Mouse (Mus musculus): ENCODE measurements at regions not wholly inside any gene's neighbourhood (a gene's known extent, or its start where the extent isn't known, plus 50 kb on each side); places are given as distances from the start of the nearest gene placed in this dataset.

GRCm38 (mm10) chr14:16927136-16927535, 108.2 kb upstream of the Rarb start:
- DNase-seq (ENCODE audit: low spot score in 2 of 2), result no peak

- no peak for DNase-seq (ENCODE audit: low spot score in 2 of 2)
Observed at GRCm38 (mm10) chr14:16901534-16902147, 82.7 kb upstream of the Rarb start.

GRCm38 (mm10) chr14:16897747-16898544, 79.0 kb upstream of the Rarb start:
- no peak for DNase-seq (ENCODE audit: low spot score in 2 of 2)

- DNase-seq (ENCODE audit: low spot score in 2 of 2), result no peak
Observed at GRCm38 (mm10) chr14:16896974-16897373, 78.0 kb upstream of the Rarb start.

- DNase-seq (ENCODE audit: low spot score in 2 of 2), result no peak
Observed at GRCm38 (mm10) chr14:16881249-16881648, 62.3 kb upstream of the Rarb start.

- no peak for DNase-seq (ENCODE audit: low spot score in 2 of 2)
Observed at GRCm38 (mm10) chr14:16869221-16869620, 50.3 kb upstream of the Rarb start.

All from left cerebral cortex, adult 8-10 months (tissue).